Comparison of ENCODE assay signal across 8 mouse cellular contexts in the genomic region with DNA sequence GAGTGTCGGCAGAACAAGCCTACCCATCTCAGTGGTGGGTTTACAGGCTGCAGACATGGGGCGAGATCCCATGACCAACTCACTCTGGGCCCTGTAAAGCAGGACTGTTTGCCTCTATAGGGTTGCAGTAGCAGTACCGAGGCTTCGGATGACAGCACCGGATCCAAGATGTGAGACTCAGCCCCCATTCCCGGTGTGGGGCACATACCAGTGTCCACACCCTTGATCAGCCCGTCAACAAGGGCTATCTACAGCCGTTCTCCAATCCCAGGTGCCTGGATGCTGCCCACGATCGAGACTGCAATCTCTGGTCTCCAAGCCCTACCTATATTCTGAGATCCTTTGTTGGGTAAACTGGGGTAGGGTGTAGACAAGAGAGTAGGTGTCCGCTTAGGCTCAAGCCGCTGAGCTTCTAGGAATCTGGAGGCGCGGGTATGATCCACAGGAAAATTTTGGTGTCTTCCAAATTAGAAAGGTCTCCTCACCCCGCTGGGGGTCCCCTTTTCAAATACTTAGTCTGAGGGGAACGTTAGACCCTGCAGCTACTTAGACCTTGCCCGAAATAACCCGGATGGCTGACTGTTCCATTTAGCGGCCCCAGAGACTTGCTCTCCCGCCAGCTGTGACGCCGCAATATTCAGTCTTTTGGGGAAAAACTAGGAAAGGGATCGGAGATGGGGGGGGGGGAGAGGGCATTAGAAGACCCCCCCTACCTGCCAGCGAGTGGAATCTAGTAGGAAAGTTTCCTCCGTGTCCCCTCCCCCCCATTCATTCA. TPM values are rescaled to one million over a fixed set of nuclear protein-coding genes. Genes with fewer than 3 reads are reported as not detected.
DNase-seq lines count a peak whose midpoint lies in the region; ATAC-seq and TF ChIP-seq lines count a peak whose summit lies in the region.

No protein-coding gene starts in this region.

- H3K79me2 ChIP-seq in heart, adult 2 months (replicated peaks; ENCODE audit: control insufficient read depth, insufficient read depth, low read length), result no peaks in the 10 kb centered on the region

- ATAC-seq in forebrain, embryonic 15.5 days (replicated peaks), result peak; percentile 11; the same call in 1 of the 2 replicates
- ATAC-seq in liver, postnatal 0 days, result no peak
- ATAC-seq in cerebellum, adult (ENCODE audit: insufficient number of reproducible peaks, low FRiP score, low TSS enrichment), result no peak

- WGBS in heart, adult 2 months, result 11% methylated on average over 25 of the region's 25 CpGs
- WGBS in forebrain, embryonic 15.5 days, result 4% methylated on average over 25 of the region's 25 CpGs
- 10% methylated on average over 25 of the region's 25 CpGs for WGBS in liver, postnatal 0 days (ENCODE audit: insufficient replicate concordance)

- H3K4me3 ChIP-seq in heart, adult 2 months, result peak overlapping the region; percentile 80
- H3K4me3 ChIP-seq in ES-Bruce4 (ENCODE audit: low read depth, low read length), result peak overlapping the region; percentile 70
- peak overlapping the region; percentile 78 for H3K4me3 ChIP-seq in forebrain, embryonic 15.5 days
- H3K4me3 ChIP-seq in liver, postnatal 0 days (ENCODE audit: low read depth, low read length), result peak overlapping the region; percentile 61

- H3K4me2 ChIP-seq in forebrain, embryonic 15.5 days (replicated peaks), result peak overlapping the region; percentile 84
- H3K4me2 ChIP-seq in liver, postnatal 0 days (ENCODE audit: low read depth, low read length), result peak overlapping the region; percentile 86

- no peak for TF ChIP-seq CTCF in heart, adult 2 months (IDR thresholded peaks at IDR 0.05)
- TF ChIP-seq CTCF in ES-Bruce4 (IDR thresholded peaks at IDR 0.05; ENCODE audit: low read depth, low read length), result no peak
- no peak for TF ChIP-seq CTCF in liver, postnatal 0 days (IDR thresholded peaks at IDR 0.05; ENCODE audit: low read depth)

- peak overlapping the region; percentile 78 for H3K9ac ChIP-seq in heart, adult 2 months (ENCODE audit: low read depth, low read length)
- peak overlapping the region; percentile 76 for H3K9ac ChIP-seq in ES-Bruce4 (ENCODE audit: low read depth, poor library complexity, severe bottlenecking)
- peak overlapping the region; percentile 80 for H3K9ac ChIP-seq in forebrain, embryonic 15.5 days (replicated peaks)
- H3K9ac ChIP-seq in liver, postnatal 0 days (replicated peaks), result peak overlapping the region; percentile 62

- H3K27ac ChIP-seq in heart, adult 2 months, result peak overlapping the region; percentile 80
- H3K27ac ChIP-seq in ES-Bruce4 (ENCODE audit: insufficient read depth, low read length), result no peak overlapping the region
- H3K27ac ChIP-seq in forebrain, embryonic 15.5 days (replicated peaks), result peak overlapping the region; percentile 88
- H3K27ac ChIP-seq in liver, postnatal 0 days (ENCODE audit: low read depth), result no peak overlapping the region

- intact Hi-C loops in heart, adult 2 months (cut with DNase I), result loop anchor here (10.0 kb wide), 1 partner anchor 226 kb away; the partner anchor contains the start of genes Odf3b, Sco2 and Tymp

- DNase-seq in heart, adult 2 months, result no peak
- no peak for DNase-seq in heart, adult 8-10 months (ENCODE audit: low spot score)
- no peak for DNase-seq in liver, postnatal 0 days
- no peak for DNase-seq in B cell, adult 2 months
- DNase-seq in layer of hippocampus, postnatal 14 days (ENCODE audit: low spot score in 2 of 2), result no peak

- no peaks in the 10 kb centered on the region for H3K27me3 ChIP-seq in heart, adult 2 months (ENCODE audit: control insufficient read depth, insufficient read depth, low read length)
- H3K27me3 ChIP-seq in ES-Bruce4 (ENCODE audit: control insufficient read depth, insufficient read depth, low read length, poor library complexity, severe bottlenecking), result no peaks in the 10 kb centered on the region
- H3K27me3 ChIP-seq in forebrain, embryonic 15.5 days, result no peaks in the 10 kb centered on the region
- H3K27me3 ChIP-seq in liver, postnatal 0 days (ENCODE audit: insufficient read depth, low read length), result peaks cover 59% of the 10 kb centered on the region

- no peaks in the 10 kb centered on the region for H3K36me3 ChIP-seq in heart, adult 2 months (ENCODE audit: control insufficient read depth, insufficient read depth, low read length)
- no peaks in the 10 kb centered on the region for H3K36me3 ChIP-seq in ES-Bruce4 (ENCODE audit: control insufficient read depth, insufficient read depth, low read length, poor library complexity, severe bottlenecking)
- peaks cover 9% of the 10 kb centered on the region; the same call in 1 of the 2 replicates for H3K36me3 ChIP-seq in forebrain, embryonic 15.5 days
- 0 out of 2 replicates have a peak, but pooled peaks cover 1% of the 10 kb centered on the region for H3K36me3 ChIP-seq in liver, postnatal 0 days (replicated peaks; ENCODE audit: insufficient read depth, low read length)

- TF ChIP-seq POLR2A in heart, adult 2 months (IDR thresholded peaks at IDR 0.05; ENCODE audit: insufficient read depth, low read depth, low read length), result no peak
- TF ChIP-seq POLR2A in ES-Bruce4 (IDR thresholded peaks at IDR 0.05; ENCODE audit: insufficient read depth, low read length), result no peak

- no peak for TF ChIP-seq EP300 in heart, adult 2 months (IDR thresholded peaks at IDR 0.05; ENCODE audit: insufficient read depth, low read depth, low read length)
- TF ChIP-seq EP300 in ES-Bruce4 (IDR thresholded peaks at IDR 0.05; ENCODE audit: insufficient read depth, low read depth, low read length), result no peak
- no peak for TF ChIP-seq EP300 in liver, postnatal 0 days (IDR thresholded peaks at IDR 0.05; ENCODE audit: low read depth)

- H3K4me1 ChIP-seq in heart, adult 2 months (ENCODE audit: control insufficient read depth, insufficient read depth, low read length), result peaks cover 6% of the 10 kb centered on the region
- peaks cover 2% of the 10 kb centered on the region for H3K4me1 ChIP-seq in ES-Bruce4 (ENCODE audit: control insufficient read depth, insufficient read depth, low read length)
- H3K4me1 ChIP-seq in forebrain, embryonic 15.5 days, result peaks cover 45% of the 10 kb centered on the region
- H3K4me1 ChIP-seq in liver, postnatal 0 days (ENCODE audit: insufficient read depth), result peaks cover 10% of the 10 kb centered on the region

- H3K9me3 ChIP-seq in ES-Bruce4 (replicated peaks; ENCODE audit: control insufficient read depth, insufficient read depth, low read length, poor library complexity, severe bottlenecking), result no peaks in the 10 kb centered on the region
- no peaks in the 10 kb centered on the region for H3K9me3 ChIP-seq in forebrain, embryonic 15.5 days
- H3K9me3 ChIP-seq in liver, postnatal 0 days (ENCODE audit: low read length), result no peaks in the 10 kb centered on the region

RNA-seq across cellular contexts. Expression of gene Mapk11, which starts 0.7 kb away (rescaled TPM):
- total RNA-seq in heart, adult 2 months (2021), result 1 to 10 TPM; 1.9 to 2.0 TPM
- polyA plus RNA-seq in heart, adult 2 months (2012; rRNA removed), result 4.7 and 5.2 TPM in 2 replicates
- 1 to 10 TPM; 1.1 to 2.8 (median 2.7) TPM for total RNA-seq in heart, adult 8-10 months (2022)
- 9.1 and 9.3 TPM in 2 replicates for polyA plus RNA-seq in ES-Bruce4 (2011; ENCODE audit: insufficient read depth, insufficient read length, low read depth, missing spikeins)
- polyA plus RNA-seq in forebrain, embryonic 15.5 days (2015; fragmentation: Nextera tagmentation; extraction: Ambion mirVana), result 42.8 and 42.9 TPM in 2 replicates
- polyA plus RNA-seq in liver, postnatal 0 days (2015; fragmentation: Nextera tagmentation; extraction: Ambion mirVana), result 0.66 and 0.81 TPM in 2 replicates
- 10 to 100 TPM; 23.2 to 24.9 TPM for total RNA-seq in layer of hippocampus, postnatal 14 days (2021)

RNA-seq across cellular contexts. Expression of gene Mapk12, which starts 8.2 kb away (rescaled TPM):
- total RNA-seq in heart, adult 2 months (2021), result 10 to 100 TPM; 20.7 to 21.1 TPM
- 30.5 and 43.2 TPM in 2 replicates for polyA plus RNA-seq in heart, adult 2 months (2012; rRNA removed)
- total RNA-seq in heart, adult 8-10 months (2022), result 10 to 100 TPM; 21.1 to 31.4 (median 28.0) TPM
- polyA plus RNA-seq in ES-Bruce4 (2011; ENCODE audit: insufficient read depth, insufficient read length, low read depth, missing spikeins), result 33.2 and 38.2 TPM in 2 replicates
- polyA plus RNA-seq in forebrain, embryonic 15.5 days (2015; fragmentation: Nextera tagmentation; extraction: Ambion mirVana), result 5.5 and 5.8 TPM in 2 replicates
- 2.1 and 2.4 TPM in 2 replicates for polyA plus RNA-seq in liver, postnatal 0 days (2015; fragmentation: Nextera tagmentation; extraction: Ambion mirVana)
- total RNA-seq in layer of hippocampus, postnatal 14 days (2021), result 1 to 10 TPM; 3.5 to 5.4 TPM

RNA-seq across cellular contexts. Expression of gene Hdac10, which starts 20.2 kb away (rescaled TPM):
- total RNA-seq in heart, adult 2 months (2021), result 1 to 10 TPM; 6.3 to 7.6 TPM
- polyA plus RNA-seq in heart, adult 2 months (2012; rRNA removed), result 19.5 and 23.1 TPM in 2 replicates
- total RNA-seq in heart, adult 8-10 months (2022), result 1 to 10 TPM; 5.8 to 9.5 (median 6.9) TPM
- 4.6 and 4.8 TPM in 2 replicates for polyA plus RNA-seq in ES-Bruce4 (2011; ENCODE audit: insufficient read depth, insufficient read length, low read depth, missing spikeins)
- polyA plus RNA-seq in forebrain, embryonic 15.5 days (2015; fragmentation: Nextera tagmentation; extraction: Ambion mirVana), result 31.5 and 38.6 TPM in 2 replicates
- 4.9 and 6.3 TPM in 2 replicates for polyA plus RNA-seq in liver, postnatal 0 days (2015; fragmentation: Nextera tagmentation; extraction: Ambion mirVana)
- total RNA-seq in layer of hippocampus, postnatal 14 days (2021), result 10 to 100 TPM; 14.6 to 14.9 TPM

RNA-seq across cellular contexts. Expression of gene Tubgcp6, which starts 25.8 kb away (rescaled TPM):
- total RNA-seq in heart, adult 2 months (2021), result 1 to 10 TPM; 7.3 to 8.7 TPM
- 16.2 and 18.7 TPM in 2 replicates for polyA plus RNA-seq in heart, adult 2 months (2012; rRNA removed)
- 10 to 100 TPM in 1 of 4 experiments, 1 to 10 TPM in 3; 8.2 to 11.6 (median 9.0) TPM for total RNA-seq in heart, adult 8-10 months (2022)
- 21.1 and 26.9 TPM in 2 replicates for polyA plus RNA-seq in ES-Bruce4 (2011; ENCODE audit: insufficient read depth, insufficient read length, low read depth, missing spikeins)
- 17.5 and 17.7 TPM in 2 replicates for polyA plus RNA-seq in forebrain, embryonic 15.5 days (2015; fragmentation: Nextera tagmentation; extraction: Ambion mirVana)
- polyA plus RNA-seq in liver, postnatal 0 days (2015; fragmentation: Nextera tagmentation; extraction: Ambion mirVana), result 3.1 and 3.3 TPM in 2 replicates
- 10 to 100 TPM; 28.1 to 28.9 TPM for total RNA-seq in layer of hippocampus, postnatal 14 days (2021)

RNA-seq across cellular contexts. Expression of gene Plxnb2, which starts 31.9 kb away (rescaled TPM):
- 10 to 100 TPM; 75.7 to 93.5 TPM for total RNA-seq in heart, adult 2 months (2021)
- polyA plus RNA-seq in heart, adult 2 months (2012; rRNA removed), result 92.3 and 121 TPM in 2 replicates
- total RNA-seq in heart, adult 8-10 months (2022), result 100 to 1,000 TPM in 2 of 4 experiments, 10 to 100 TPM in 2; 92.5 to 104 (median 99.6) TPM
- polyA plus RNA-seq in ES-Bruce4 (2011; ENCODE audit: insufficient read depth, insufficient read length, low read depth, missing spikeins), result 86.1 and 96.7 TPM in 2 replicates
- 113 and 118 TPM in 2 replicates for polyA plus RNA-seq in forebrain, embryonic 15.5 days (2015; fragmentation: Nextera tagmentation; extraction: Ambion mirVana)
- 27.2 and 29.7 TPM in 2 replicates for polyA plus RNA-seq in liver, postnatal 0 days (2015; fragmentation: Nextera tagmentation; extraction: Ambion mirVana)
- 10 to 100 TPM; 60.1 to 74.0 TPM for total RNA-seq in layer of hippocampus, postnatal 14 days (2021)

Comparison
In these comparisons a context has a peak if more than half of its experiments do, and no peak if none do; other contexts are left out.
1. H3K27ac ChIP-seq: peak in heart, adult 2 months (single experiment) and forebrain, embryonic 15.5 days (single experiment); none in ES-Bruce4 (single experiment) and liver, postnatal 0 days (single experiment).
2. Peak in every context shown above with its lines, with median percentiles within 50 percentile points of each other: H3K4me3 ChIP-seq and H3K9ac ChIP-seq.